Mouse (Mus musculus) heart, adult 2 months (tissue): ENCODE data around the gene Zer1. TPM values are rescaled to one million over a fixed set of nuclear protein-coding genes. Genes with fewer than 3 reads are reported as not detected.
"Not testable (repeated sequence)": the region's sequence is repeated elsewhere in the genome, so short reads cannot be mapped to it uniquely, and the experiment has no call there.

Experiments
- DNase-seq, 2 experiments: peaks; one replicate each; pipeline ENCODE4 v3.0.0; 2021
- H3K27ac ChIP-seq: fragments of 200-600 bp; 2 replicates; pipeline ENCODE4 v1.8.1; 2022
- H3K27me3 ChIP-seq: fragments of 200-500 bp; 2 replicates; pipeline ENCODE4 v1.6.1; 2012; ENCODE audit warnings: mild to moderate bottlenecking, low read length, inconsistent platforms, mixed read lengths; ENCODE audit not compliant: control insufficient read depth, insufficient read depth
- H3K36me3 ChIP-seq: fragments of 200-500 bp; 2 replicates; pipeline ENCODE4 v1.6.1; 2012; ENCODE audit warnings: low read length, inconsistent platforms; ENCODE audit not compliant: control insufficient read depth, insufficient read depth
- H3K4me1 ChIP-seq: fragments of 200-500 bp; 2 replicates; pipeline ENCODE4 v1.6.1; 2011; ENCODE audit warnings: low read length; ENCODE audit not compliant: control insufficient read depth, insufficient read depth
- H3K4me3 ChIP-seq: fragments of 200-600 bp; 2 replicates; pipeline ENCODE4 v1.8.1; 2022
- H3K79me2 ChIP-seq: fragments of 200-500 bp; replicated peaks from 2 replicates; pipeline ENCODE4 v1.6.1; 2012; ENCODE audit warnings: mild to moderate bottlenecking, inconsistent platforms, low read length, moderate library complexity, mixed read lengths; ENCODE audit not compliant: control insufficient read depth, insufficient read depth
- H3K9ac ChIP-seq: fragments of 200-500 bp; 2 replicates; pipeline ENCODE4 v1.6.1; 2012; ENCODE audit warnings: low read depth, mild to moderate bottlenecking, control low read depth, inconsistent platforms, low read length, mixed read lengths
- CTCF ChIP-seq: fragments of 200-600 bp; IDR thresholded peaks from 2 replicates; pipeline ENCODE4 v1.8.1; 2022; ENCODE audit warnings: antibody characterized with exemption, mild to moderate bottlenecking, moderate library complexity
- EP300 ChIP-seq: fragments of 200-500 bp; IDR thresholded peaks from 2 replicates; pipeline ENCODE4 v1.6.1; 2011; ENCODE audit warnings: low read depth, low read length, control low read depth; ENCODE audit not compliant: insufficient read depth
- POLR2A ChIP-seq: fragments of 200-500 bp; IDR thresholded peaks from 2 replicates; pipeline ENCODE4 v1.6.1; 2011; ENCODE audit warnings: mild to moderate bottlenecking, low read depth, low read length, control low read depth; ENCODE audit not compliant: insufficient read depth
- WGBS: fragments of 180-500 bp; shearing (Covaris S2); methylation state at CpG from one replicate; pipeline ENCODE4 v1.1.7; 2018; 5-methylcytosine and 5-hydroxymethylcytosine counted together
- intact Hi-C: fragments of 180-260 bp; cut with DNase I; formaldehyde crosslinking; loops from one replicate; pipeline ENCODE4 v1.15.1; 2025
- polyA plus RNA-seq: library from polyadenylated mRNA; depleted of rRNA; stranded (reverse); fragments of >200 nt; gene quantifications from 2 replicates; pipeline ENCODE4 v1.2.3, GENCODE M21; 2012
- total RNA-seq, 2 experiments: library from RNA; stranded (reverse); gene quantifications; 2 replicates each; pipeline ENCODE4 v1.2.3; 2021

Zer1 gene
- total and polyA plus RNA-seq, 3 experiments: 21.9 to 45.1 (median 26.6) TPM

- H3K79me2 ChIP-seq: no peaks in the 10 kb centered on the region
- H3K27me3 ChIP-seq: no peaks in the 10 kb centered on the region
- no peaks in the 10 kb centered on the region for H3K36me3 ChIP-seq
- intact Hi-C loops: no loop called here
- TF ChIP-seq EP300 (no peak), CTCF (no peak), POLR2A (no peak)
- no peak within 1 kb of the TSS for H3K27ac ChIP-seq
- peaks cover 1% of the 10 kb centered on the region; the same call in 1 of the 2 replicates for H3K4me1 ChIP-seq
- DNase-seq: no peak
- 51% methylated on average over 12 of the region's 12 CpGs for WGBS
- H3K9ac ChIP-seq: no peak within 1 kb of the TSS
- no peak within 1 kb of the TSS for H3K4me3 ChIP-seq
Observed at GRCm38 (mm10) chr2:30057223-30057904, 67.0 kb downstream of the Zer1 start, which contains the start of gene Set. Set (plus strand) TSS chr2:30057378.

- peaks cover 1% of the 10 kb centered on the region; the same call in 1 of the 2 replicates for H3K4me1 ChIP-seq
- H3K79me2 ChIP-seq: no peaks in the 10 kb centered on the region
- WGBS: 76% methylated on average over 3 of the region's 3 CpGs
- intact Hi-C loops: no loop called here
- H3K36me3 ChIP-seq: no peaks in the 10 kb centered on the region
- H3K27ac ChIP-seq: no peak overlapping the region
- no peak for DNase-seq
- H3K4me3 ChIP-seq: no peak overlapping the region
- TF ChIP-seq POLR2A (no peak), EP300 (no peak), CTCF (no peak)
- no peak overlapping the region for H3K9ac ChIP-seq
- H3K27me3 ChIP-seq: no peaks in the 10 kb centered on the region
Observed at GRCm38 (mm10) chr2:30056736-30057135, 67.6 kb downstream of the Zer1 start.

GRCm38 (mm10) chr2:30055310-30055709, 69.1 kb downstream of the Zer1 start:
- DNase-seq: not testable (repeated sequence)

GRCm38 (mm10) chr2:30051992-30052761, 72.2 kb downstream of the Zer1 start:
- WGBS: 36% methylated on average over 6 of the region's 6 CpGs

More at GRCm38 (mm10) chr2:30055310-30055709, 69.1 kb downstream of the Zer1 start:
- H3K27me3 ChIP-seq, H3K4me1 ChIP-seq, intact Hi-C loops, H3K4me3 ChIP-seq, H3K79me2 ChIP-seq, H3K27ac ChIP-seq, H3K36me3 ChIP-seq, H3K9ac ChIP-seq: not testable (repeated sequence)
- 89% methylated on average over 3 of the region's 3 CpGs for WGBS
- peak; percentile 47 for TF ChIP-seq CTCF

GRCm38 (mm10) chr2:30049831-30050230, 74.6 kb downstream of the Zer1 start:
- no peaks in the 10 kb centered on the region for H3K79me2 ChIP-seq
- H3K27ac ChIP-seq: no peak overlapping the region
- WGBS: 44% methylated on average over 3 of the region's 3 CpGs
- H3K27me3 ChIP-seq: no peaks in the 10 kb centered on the region
- DNase-seq: no peak
- no peaks in the 10 kb centered on the region for H3K36me3 ChIP-seq
- intact Hi-C loops: loop anchor here (2.0 kb wide), 1 partner anchor 17 kb away; no protein-coding TSS in a partner anchor
- no peak overlapping the region for H3K9ac ChIP-seq
- TF ChIP-seq POLR2A: no peak
- TF ChIP-seq CTCF: no peak
- no peak for TF ChIP-seq EP300
- H3K4me3 ChIP-seq: no peak overlapping the region
- no peaks in the 10 kb centered on the region for H3K4me1 ChIP-seq

More at GRCm38 (mm10) chr2:30051992-30052761, 72.2 kb downstream of the Zer1 start:
- TF ChIP-seq EP300 (no peak), CTCF (peak; percentile 68)
- H3K27me3 ChIP-seq: no peaks in the 10 kb centered on the region
- no peak overlapping the region for H3K27ac ChIP-seq
- no peaks in the 10 kb centered on the region for H3K4me1 ChIP-seq
- H3K36me3 ChIP-seq: no peaks in the 10 kb centered on the region
- intact Hi-C loops: no loop called here
- no peak overlapping the region for H3K4me3 ChIP-seq
- no peak for DNase-seq
- no peaks in the 10 kb centered on the region for H3K79me2 ChIP-seq
- H3K9ac ChIP-seq: no peak overlapping the region

GRCm38 (mm10) chr2:30048699-30049388, 75.5 kb downstream of the Zer1 start, which contains the start of gene Wdr34:
Wdr34 (minus strand) TSS chr2:30048881.
- WGBS: 1% methylated on average over 54 of the region's 54 CpGs
- no peaks in the 10 kb centered on the region for H3K36me3 ChIP-seq
- intact Hi-C loops: loop anchor here (2.0 kb wide), 1 partner anchor 18 kb away; no protein-coding TSS in a partner anchor
- H3K27me3 ChIP-seq: no peaks in the 10 kb centered on the region
- TF ChIP-seq POLR2A (peak; percentile 55), EP300 (no peak), CTCF (0 out of 2 replicates have a peak, but pooled peaks have one; percentile 7)
- no peaks in the 10 kb centered on the region for H3K79me2 ChIP-seq
- peak within 1 kb of the TSS; percentile 67 for H3K4me3 ChIP-seq
- H3K4me1 ChIP-seq: no peaks in the 10 kb centered on the region
- H3K9ac ChIP-seq: peak within 1 kb of the TSS; percentile 78
- H3K27ac ChIP-seq: peak within 1 kb of the TSS; percentile 99
- peak; percentile 98 to 99 for DNase-seq
